18 mouse cellular contexts compared by ENCODE assay signal in genomic region chr15:79962661-79963060, GRCm38 (mm10). TPM values are rescaled to one million over a fixed set of nuclear protein-coding genes. Genes with fewer than 3 reads are reported as not detected.
DNase-seq lines count a peak whose midpoint lies in the region; ATAC-seq lines count a peak whose summit lies in the region.
"Had no signal": no experiment of that assay in that cellular context is flagged by ENCODE, and none has a peak within 500 bp of the region (broad histone marks: within the 10 kb centered on the region; RNA-seq: fewer than 3 reads in every experiment).

No protein-coding gene starts in this region.

- H3K27me3 ChIP-seq in midbrain, embryonic 11.5 days (ENCODE audit: control insufficient read depth, insufficient read depth, low read length): no peaks in the 10 kb centered on the region
- H3K27me3 ChIP-seq in midbrain, embryonic 14.5 days (ENCODE audit: control insufficient read depth, insufficient read depth, low read length): no peaks in the 10 kb centered on the region
- H3K27me3 ChIP-seq: hindbrain, embryonic 12.5 days; liver, embryonic 15.5 days; neural tube, embryonic 13.5 days; stomach, embryonic 15.5 days had no signal

- WGBS in midbrain, embryonic 11.5 days: 73% methylated on average over 18 of the region's 18 CpGs
- 64% methylated on average over 18 of the region's 18 CpGs for WGBS in midbrain, embryonic 14.5 days

- no peaks in the 10 kb centered on the region for H3K36me3 ChIP-seq in midbrain, embryonic 11.5 days (ENCODE audit: control insufficient read depth, insufficient read depth, low read length)
- H3K36me3 ChIP-seq in midbrain, embryonic 14.5 days (ENCODE audit: control insufficient read depth, insufficient read depth, low read length): no peaks in the 10 kb centered on the region
- H3K36me3 ChIP-seq: hindbrain, embryonic 12.5 days; liver, embryonic 15.5 days; neural tube, embryonic 13.5 days; stomach, embryonic 15.5 days had no signal

- ATAC-seq in midbrain, embryonic 11.5 days (ENCODE audit: low FRiP score): no peak
- no peak for ATAC-seq in midbrain, embryonic 14.5 days (ENCODE audit: low FRiP score, low TSS enrichment)
- ATAC-seq: intestine, embryonic 16.5 days had no signal

- no peak overlapping the region for H3K27ac ChIP-seq in midbrain, embryonic 11.5 days (ENCODE audit: low read depth, low read length)
- no peak overlapping the region for H3K27ac ChIP-seq in midbrain, embryonic 14.5 days (replicated peaks; ENCODE audit: low read depth, low read length)
- H3K27ac ChIP-seq: hindbrain, embryonic 12.5 days; liver, embryonic 15.5 days; neural tube, embryonic 13.5 days; stomach, embryonic 15.5 days had no signal

- H3K4me1 ChIP-seq in midbrain, embryonic 11.5 days (ENCODE audit: control insufficient read depth, insufficient read depth, low read length): no peaks in the 10 kb centered on the region
- H3K4me1 ChIP-seq in midbrain, embryonic 14.5 days (ENCODE audit: control insufficient read depth, insufficient read depth, low read length): no peaks in the 10 kb centered on the region
- H3K4me1 ChIP-seq: liver, embryonic 15.5 days; stomach, embryonic 15.5 days had no signal

- no peaks in the 10 kb centered on the region for H3K9me3 ChIP-seq in midbrain, embryonic 11.5 days (ENCODE audit: control insufficient read depth, low read length)
- no peaks in the 10 kb centered on the region for H3K9me3 ChIP-seq in midbrain, embryonic 14.5 days (ENCODE audit: control insufficient read depth, low read length)
- H3K9me3 ChIP-seq: hindbrain, embryonic 12.5 days; liver, embryonic 15.5 days; megakaryocyte, embryonic 14.5 days; neural tube, embryonic 13.5 days; stomach, embryonic 15.5 days had no signal

- no peak overlapping the region for H3K4me3 ChIP-seq in midbrain, embryonic 11.5 days (ENCODE audit: low read depth, low read length)
- no peak overlapping the region for H3K4me3 ChIP-seq in midbrain, embryonic 14.5 days (replicated peaks; ENCODE audit: low read depth, low read length)
- H3K4me3 ChIP-seq: hindbrain, embryonic 12.5 days; liver, embryonic 15.5 days; megakaryocyte, embryonic 14.5 days; neural tube, embryonic 13.5 days; stomach, embryonic 15.5 days had no signal

- H3K9ac ChIP-seq in midbrain, embryonic 11.5 days (ENCODE audit: low read length): no peak overlapping the region
- H3K9ac ChIP-seq in midbrain, embryonic 14.5 days (replicated peaks; ENCODE audit: low read length): no peak overlapping the region
- H3K9ac ChIP-seq: hindbrain, embryonic 12.5 days; liver, embryonic 15.5 days; neural tube, embryonic 13.5 days; stomach, embryonic 15.5 days had no signal

- DNase-seq in midbrain, embryonic 11.5 days (ENCODE audit: low spot score, missing footprints): peak; percentile 61
- DNase-seq in midbrain, embryonic 14.5 days: no peak
- DNase-seq in R1 (ENCODE audit: low read depth, low spot score): peak; percentile 5
- peak; percentile 81 for DNase-seq in cerebellum, adult 18-20 months
- DNase-seq in cerebellum, postnatal 36 days: peak; percentile 72 to 77
- no peak for DNase-seq in gastrocnemius, postnatal 10 days
- no peak for DNase-seq in frontal cortex, postnatal 25 days (ENCODE audit: low spot score in 2 of 2)
- DNase-seq: adrenal gland, adult 8-10 months; gastrocnemius, postnatal 25 days; lung, postnatal 10 days; spleen, adult 18-20 months; thymus, adult 2 months had no signal

- no peak overlapping the region for H3K4me2 ChIP-seq in midbrain, embryonic 11.5 days
- no peak overlapping the region for H3K4me2 ChIP-seq in midbrain, embryonic 14.5 days (ENCODE audit: low read length)
- H3K4me2 ChIP-seq: hindbrain, embryonic 12.5 days; liver, embryonic 15.5 days; neural tube, embryonic 13.5 days; stomach, embryonic 15.5 days had no signal

RNA-seq across cellular contexts. Expression of gene Cbx7, which starts 8.3 kb away (rescaled TPM):
- polyA plus RNA-seq in midbrain, embryonic 11.5 days (2014; fragmentation: Nextera tagmentation; extraction: Ambion mirVana): 1.4 and 1.9 TPM in 2 replicates
- 4.4 TPM in 2 replicates for polyA plus RNA-seq in midbrain, embryonic 14.5 days (2014; fragmentation: Nextera tagmentation; extraction: Ambion mirVana)
- total RNA-seq in gastrocnemius, postnatal 10 days (2021): 1 to 10 TPM; 2.9 to 4.1 TPM

RNA-seq across cellular contexts. Expression of gene Pdgfb, which starts 52.1 kb away (rescaled TPM):
- 1.5 and 2.0 TPM in 2 replicates for polyA plus RNA-seq in midbrain, embryonic 11.5 days (2014; fragmentation: Nextera tagmentation; extraction: Ambion mirVana)
- 4.7 and 5.1 TPM in 2 replicates for polyA plus RNA-seq in midbrain, embryonic 14.5 days (2014; fragmentation: Nextera tagmentation; extraction: Ambion mirVana)
- total RNA-seq in gastrocnemius, postnatal 10 days (2021): 10 to 100 TPM; 40.8 to 59.3 TPM

Comparison
In these comparisons a context has a peak if more than half of its experiments do, and no peak if none do; other contexts are left out.
1. DNase-seq: peak in midbrain, embryonic 11.5 days (single experiment), R1 (single experiment), cerebellum, adult 18-20 months (2 of 2) and cerebellum, postnatal 36 days (2 of 2); none in midbrain, embryonic 14.5 days (single experiment), gastrocnemius, postnatal 10 days (single experiment) and frontal cortex, postnatal 25 days (0 of 2).